Mouse (Mus musculus): ENCODE data around the gene Abi1.

- TF ChIP-seq CTCF (IDR thresholded peaks at IDR 0.05 in 2 of 3, conservative IDR thresholded peaks at IDR 0.05 in 1 of 3; ENCODE audit: control insufficient read depth in 1 of 3, insufficient read depth in 1 of 3, low read depth in 2 of 3, low read length in 3 of 3, poor library complexity in 1 of 3, severe bottlenecking in 1 of 3) (no peak), HCFC1 (IDR thresholded peaks at IDR 0.05; ENCODE audit: low read depth, low read length) (no peak), POLR2A (IDR thresholded peaks at IDR 0.05; ENCODE audit: control insufficient read depth in 1 of 2, insufficient read depth in 1 of 2, low read depth in 1 of 2, low read length in 2 of 2, poor library complexity in 1 of 2) (no peak), ZNF384 (IDR thresholded peaks at IDR 0.05; ENCODE audit: low read depth, low read length) (no peak), CHD2 (IDR thresholded peaks at IDR 0.05; ENCODE audit: low read length) (no peak), BHLHE40 (IDR thresholded peaks at IDR 0.05; ENCODE audit: borderline replicate concordance, low read depth, low read length) (no peak), NELFE (IDR thresholded peaks at IDR 0.05; ENCODE audit: low read depth, low read length) (no peak), MYC (IDR thresholded peaks at IDR 0.05; ENCODE audit: low read depth, low read length) (no peak)
Measured at GRCm38 (mm10) chr2:22894932-22895281, 145.1 kb downstream of the Abi1 start.
